Mouse (Mus musculus): ENCODE measurements around the gene Dhx37. TPM values are rescaled to one million over a fixed set of nuclear protein-coding genes. Genes with fewer than 3 reads are reported as not detected.

The Dhx37 gene
- polyA plus RNA-seq (2012; rRNA removed), result 10.0 and 10.3 TPM in 2 replicates

DNA sequence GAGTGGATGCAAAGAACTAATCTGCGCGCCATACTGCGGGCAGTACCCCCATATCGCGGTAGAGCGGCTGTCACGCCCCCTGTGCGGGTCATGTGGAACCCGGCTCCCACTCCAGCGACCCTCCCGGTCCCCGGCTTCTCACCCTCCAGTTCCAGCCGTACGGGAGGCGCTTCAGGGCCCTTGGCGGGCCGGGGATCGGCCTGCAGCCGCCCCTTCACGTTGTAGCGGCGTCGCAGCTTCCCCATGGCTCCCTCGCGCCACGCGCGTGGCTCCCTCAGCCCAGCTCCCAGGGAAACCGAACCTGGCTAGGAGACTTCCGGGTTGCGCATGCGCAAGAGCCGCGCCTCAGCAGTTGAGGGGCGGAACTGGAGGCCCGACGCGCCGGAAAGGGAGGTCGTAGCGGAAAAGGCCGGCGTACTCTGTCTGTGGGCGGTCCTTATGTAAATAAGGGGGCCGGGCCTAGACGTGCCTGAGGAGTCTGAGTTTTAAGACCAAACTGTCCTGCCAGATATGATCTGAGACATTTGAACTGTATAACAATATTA is at the start of gene Dhx37:
Gene Dhx37 (minus strand): TSS at position 329 of the 545 bp plus-strand sequence.

DNA sequence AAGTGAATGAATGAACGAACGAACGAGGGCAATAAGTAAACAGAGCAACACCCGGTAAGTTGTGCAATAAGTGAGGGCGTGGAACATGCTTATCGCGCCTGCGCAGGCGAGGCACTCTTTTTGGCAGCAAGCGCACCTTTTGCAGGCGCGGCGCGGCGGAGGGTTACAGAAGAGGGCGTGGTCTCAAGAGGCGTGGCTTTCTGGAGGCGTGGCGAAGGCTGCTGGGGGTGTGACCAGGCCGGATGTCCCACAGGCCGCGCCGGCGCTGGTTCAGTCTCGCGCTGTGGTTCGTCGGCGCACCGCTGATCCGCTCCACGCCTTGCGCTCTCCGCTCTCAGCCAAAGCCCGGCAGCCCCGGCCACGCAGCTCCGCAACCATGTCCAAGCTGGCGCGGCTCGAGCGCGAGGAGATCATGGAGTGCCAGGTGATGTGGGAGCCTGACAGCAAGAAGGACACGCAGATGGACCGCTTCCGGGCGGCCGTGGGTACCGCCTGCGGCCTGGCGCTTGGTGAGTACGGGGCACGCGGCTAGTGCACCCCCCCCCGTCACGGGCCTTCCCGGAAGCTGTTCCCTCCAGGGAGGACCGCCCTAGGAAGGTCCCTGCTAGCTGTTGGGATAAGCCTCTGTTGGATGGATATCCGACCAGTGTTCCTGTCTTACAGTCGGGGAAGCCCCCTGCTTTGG is 41.8 kb upstream of the Dhx37 start, which contains the start of gene Aacs:
Gene Aacs (plus strand): TSS at position 214 of the 685 bp plus-strand sequence.

GRCm38 (mm10) chr5:125441234-125442114 is 7.6 kb upstream of the Dhx37 start, which contains the start of gene Bri3bp:
Gene Bri3bp (plus strand): TSS chr5:125441568.

DNA sequence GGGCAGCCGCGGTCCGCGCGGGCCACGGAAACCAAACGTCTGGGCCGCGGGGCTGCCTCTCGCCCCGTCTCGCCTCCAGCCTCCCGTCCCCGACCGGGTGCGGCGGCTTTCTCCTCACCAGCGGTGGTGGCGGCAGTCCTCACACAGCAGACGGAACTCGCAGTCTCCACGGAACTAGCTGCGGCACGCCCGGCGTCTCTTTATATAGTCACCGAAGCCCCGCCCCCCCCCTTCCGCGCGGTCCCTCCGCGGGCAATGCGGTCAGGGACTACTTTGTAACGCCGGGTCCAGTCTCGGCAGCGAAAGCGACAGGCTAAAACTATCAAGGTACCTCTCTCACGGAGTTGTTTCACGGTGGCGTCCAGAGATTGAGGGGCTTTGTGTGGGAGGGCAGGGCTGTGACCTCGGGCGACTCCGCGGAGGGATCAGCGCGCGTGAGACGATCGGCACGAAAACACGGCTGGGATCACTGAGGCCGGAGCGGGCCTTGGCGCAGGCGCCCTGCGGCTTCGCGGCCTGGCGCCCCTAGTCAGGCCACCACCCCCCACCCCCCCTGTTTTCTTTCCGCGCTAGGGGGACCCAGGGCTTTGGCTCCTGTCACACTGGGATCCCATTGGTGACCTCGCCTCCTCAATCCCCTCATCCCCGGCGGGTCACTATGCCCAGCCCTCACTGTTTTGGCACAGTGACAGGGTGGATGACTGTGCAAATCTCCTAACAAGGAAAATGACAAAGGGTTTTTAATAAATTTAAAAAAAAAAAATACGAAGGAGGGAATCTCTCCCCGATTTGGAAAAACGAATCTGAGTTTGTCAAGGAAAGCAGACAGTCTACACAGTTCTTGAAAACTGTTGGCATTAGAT is 44.1 kb downstream of the Dhx37 start, which contains the start of gene Ubc:
Gene Ubc (minus strand): TSS at position 624 of the 863 bp plus-strand sequence.

DNA sequence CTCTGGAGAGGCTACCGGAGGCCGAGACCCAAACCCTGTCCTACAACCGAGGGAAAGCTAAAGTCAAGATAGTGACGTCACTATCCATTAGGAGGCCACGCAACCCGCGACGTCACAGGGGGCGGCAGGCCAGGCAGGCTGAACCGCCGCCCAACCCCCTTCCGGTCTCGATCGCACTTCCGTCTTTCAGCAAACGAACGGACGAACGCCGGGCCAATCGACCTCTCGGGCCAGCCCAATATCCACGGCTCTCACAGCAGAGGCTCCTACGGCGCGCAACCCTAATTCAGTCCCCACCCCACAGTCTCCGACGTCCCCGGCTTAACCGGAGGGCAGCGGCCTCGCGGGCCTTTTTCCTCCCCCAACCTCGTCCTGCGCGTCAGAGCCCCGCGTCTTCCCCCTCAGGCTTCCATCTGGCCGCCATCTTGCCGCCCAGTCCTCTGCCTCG is 44.8 kb downstream of the Dhx37 start, which contains the start of gene Gm10382:
Gene Gm10382 (plus strand): TSS at position 192 of the 448 bp plus-strand sequence.

Other genes starting within 250 kb of the Dhx37 start
- gene Scarb1, start 93.0 kb downstream of the Dhx37 start, polyA plus RNA-seq (2012; rRNA removed), result 32.8 and 36.0 TPM in 2 replicates
- gene Gm10382, start 44.8 kb downstream of the Dhx37 start, polyA plus RNA-seq (2012; rRNA removed), result 0.28 and 0.62 TPM in 2 replicates
- gene Ubc, start 43.9 kb downstream of the Dhx37 start, polyA plus RNA-seq (2012; rRNA removed), result 300 and 301 TPM in 2 replicates
- 5.7 and 8.6 TPM in 2 replicates for gene Bri3bp, start 7.4 kb upstream of the Dhx37 start, polyA plus RNA-seq (2012; rRNA removed)
- 36.6 and 39.9 TPM in 2 replicates for gene Aacs, start 41.7 kb upstream of the Dhx37 start, polyA plus RNA-seq (2012; rRNA removed)
- 0.03 and 0.10 TPM in 2 replicates for gene Tmem132b, start 97.7 kb upstream of the Dhx37 start, polyA plus RNA-seq (2012; rRNA removed)

Measured in stomach, adult 2 months (tissue).